Comparison of ENCODE assay signal across 8 mouse cellular contexts in the genomic region with DNA sequence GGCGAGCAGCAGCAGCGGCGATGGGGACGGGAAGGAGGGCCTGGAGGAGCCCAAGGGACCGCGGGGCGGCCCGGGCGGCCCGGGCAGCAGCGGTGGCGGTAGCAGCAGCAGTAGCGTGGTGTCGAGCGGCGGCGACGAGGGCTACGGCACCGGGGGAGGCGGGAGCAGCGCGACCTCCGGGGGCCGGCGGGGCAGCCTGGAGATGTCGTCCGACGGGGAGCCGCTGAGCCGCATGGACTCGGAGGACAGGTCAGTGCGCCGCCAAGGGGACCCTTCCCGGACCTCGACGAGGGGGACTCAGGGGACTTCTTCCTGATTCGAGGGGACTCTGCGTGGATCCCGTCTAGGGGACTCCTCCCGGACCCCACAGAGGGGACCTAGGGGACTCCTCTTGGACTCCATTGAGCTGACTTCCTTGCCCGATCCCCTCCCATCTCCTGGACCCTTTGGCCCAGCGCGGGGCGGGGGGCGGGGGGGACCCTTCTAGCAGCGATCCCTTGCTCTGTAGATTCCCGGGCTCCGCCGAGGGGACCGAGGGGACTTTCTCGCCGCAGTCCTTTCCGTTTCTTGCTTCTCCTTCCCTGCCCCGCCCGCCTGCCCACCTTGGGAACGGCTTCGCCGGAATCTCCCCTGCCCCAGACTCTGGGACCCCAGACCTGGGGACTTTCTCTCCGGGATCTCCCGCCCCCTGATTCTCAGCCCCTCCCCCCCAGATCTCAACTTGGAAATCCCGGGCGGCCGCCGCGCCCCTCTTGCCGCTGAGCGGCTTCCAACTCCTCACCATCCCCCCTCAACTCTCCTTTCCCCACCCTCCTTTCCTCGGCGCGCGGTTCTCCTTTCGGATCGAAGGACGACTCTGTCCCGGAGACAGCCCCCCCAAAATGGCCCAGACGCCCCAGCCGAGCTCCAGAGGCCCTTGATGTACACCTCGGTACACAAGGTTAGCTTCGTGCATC. TPM values are rescaled to one million over a fixed set of nuclear protein-coding genes. Genes with fewer than 3 reads are reported as not detected.
DNase-seq lines count a peak whose midpoint lies in the region; ATAC-seq and TF ChIP-seq lines count a peak whose summit lies in the region.

No protein-coding gene starts in this region.

- H3ac ChIP-seq in C2C12 (ENCODE audit: control insufficient read depth, insufficient read length, low read depth) = peak overlapping the region; percentile 92

- no peaks in the 10 kb centered on the region for H3K27me3 ChIP-seq in C2C12 (ENCODE audit: control insufficient read depth, insufficient read depth, insufficient read length)
- no peaks in the 10 kb centered on the region for H3K27me3 ChIP-seq in kidney, postnatal 0 days (ENCODE audit: insufficient read depth, low read length)

- no peak for TF ChIP-seq CTCF in C2C12 (IDR thresholded peaks at IDR 0.05; ENCODE audit: control insufficient read depth, insufficient read depth, insufficient read length)
- TF ChIP-seq CTCF in kidney, postnatal 0 days (IDR thresholded peaks at IDR 0.05; ENCODE audit: low read depth) = no peak

- WGBS in kidney, postnatal 0 days = under 1% methylated on average over 62 of the region's 80 CpGs

- H3K27ac ChIP-seq in kidney, postnatal 0 days = peak overlapping the region; percentile 98

- peaks cover 9% of the 10 kb centered on the region for H3K36me3 ChIP-seq in C2C12 (ENCODE audit: control insufficient read depth, insufficient read depth)
- no peaks in the 10 kb centered on the region for H3K36me3 ChIP-seq in kidney, postnatal 0 days (ENCODE audit: insufficient read depth, low read length)

- H3K79me2 ChIP-seq in C2C12 (ENCODE audit: control insufficient read depth, insufficient read depth) = peaks cover 58% of the 10 kb centered on the region

- peak overlapping the region; percentile 69 for H3K4me3 ChIP-seq in C2C12 (ENCODE audit: insufficient read depth, poor library complexity, severe bottlenecking)
- H3K4me3 ChIP-seq in kidney, postnatal 0 days (replicated peaks; ENCODE audit: low read depth, low read length) = peak overlapping the region; percentile 96

- peak overlapping the region; percentile 98 for H3K9ac ChIP-seq in kidney, postnatal 0 days (ENCODE audit: low read depth, low read length)

- peak overlapping the region; percentile 79 for H3K4me2 ChIP-seq in kidney, postnatal 0 days (ENCODE audit: low read length)

- peaks cover 50% of the 10 kb centered on the region for H3K79me3 ChIP-seq in C2C12 (ENCODE audit: low read depth)

- ATAC-seq in kidney, postnatal 0 days (replicated peaks; ENCODE audit: low FRiP score, low read depth) = peak; percentile 34; the same call in 1 of the 2 replicates

- H3K4me1 ChIP-seq in kidney, postnatal 0 days (replicated peaks; ENCODE audit: insufficient read depth, low read length) = peaks cover 8% of the 10 kb centered on the region

- DNase-seq in adrenal gland, adult (ENCODE audit: inconsistent age in 2 of 2, low spot score in 1 of 2) = peak; percentile 66 to 69
- peak; percentile 53 for DNase-seq in embryo, embryonic 9.5 days (ENCODE audit: extremely low spot score)
- peak; percentile 18 for DNase-seq in heart, adult 8-10 months (ENCODE audit: low spot score)
- DNase-seq in kidney, postnatal 0 days (ENCODE audit: low spot score) = peak; percentile 60
- DNase-seq in lung, postnatal 36 days = peak; percentile 42
- peak; percentile 50 for DNase-seq in right cerebral cortex, postnatal 14 days
- DNase-seq in urinary bladder, postnatal 14 days (ENCODE audit: low spot score) = peak; percentile 40

- no peaks in the 10 kb centered on the region for H3K9me3 ChIP-seq in kidney, postnatal 0 days (replicated peaks; ENCODE audit: low read length)

TF ChIP-seq in C2C12, 6 proteins besides CTCF, POLR2A, EP300 and RAD21:
- TF ChIP-seq USF1 (IDR thresholded peaks at IDR 0.05; ENCODE audit: low read depth) (no peak), MYOD1 (IDR thresholded peaks at IDR 0.05; ENCODE audit: control insufficient read depth, insufficient read length, low read depth) (no peak), MAX (IDR thresholded peaks at IDR 0.05) (no peak), CEBPB (IDR thresholded peaks at IDR 0.05; ENCODE audit: low read depth) (no peak), MYOG (IDR thresholded peaks at IDR 0.05; ENCODE audit: control insufficient read depth, extremely low read depth, insufficient read length) (no peak), FOSL1 (IDR thresholded peaks at IDR 0.05; ENCODE audit: insufficient read depth, low read length, poor library complexity, severe bottlenecking) (no peak)

RNA-seq across cellular contexts. Expression of a gene that starts 1.9 kb away (rescaled TPM):
- 27.1 TPM for polyA plus RNA-seq in C2C12 (2012; fragmentation: generic; extraction: Trizol)
- total RNA-seq in heart, adult 8-10 months (2022) = 10 to 100 TPM; 32.8 to 40.1 (median 34.9) TPM
- polyA plus RNA-seq in kidney, postnatal 0 days (2015; fragmentation: Nextera tagmentation; extraction: Ambion mirVana) = 13.0 and 13.9 TPM in 2 replicates

Comparison
In these comparisons a context has a peak if more than half of its experiments do, and no peak if none do; other contexts are left out.
1. Peak in every context shown above with its lines: DNase-seq, ATAC-seq, H3K4me3 ChIP-seq and H3K27ac ChIP-seq.